Mouse (Mus musculus) hindbrain, embryonic 10.5 days (tissue): ENCODE results near the gene Cnpy2. TPM values are rescaled to one million over a fixed set of nuclear protein-coding genes. Genes with fewer than 3 reads are reported as not detected.

Experiments
- DNase-seq: peaks from one replicate; pipeline ENCODE4 v3.0.0-alpha.2; 2017; ENCODE audit warnings: low spot score
- H3K27ac ChIP-seq: fragments of 300-500 bp; sonication (generic); 2 replicates; pipeline ENCODE4 v1.5.1; 2016; ENCODE audit warnings: mild to moderate bottlenecking, moderate library complexity
- H3K27me3 ChIP-seq: fragments of 300-500 bp; sonication (generic); 2 replicates; pipeline ENCODE4 v1.6.1; 2016; ENCODE audit warnings: mild to moderate bottlenecking; ENCODE audit not compliant: poor library complexity, insufficient read depth, severe bottlenecking
- H3K36me3 ChIP-seq: fragments of 300-500 bp; sonication (generic); 2 replicates; pipeline ENCODE4 v1.6.1; 2016; ENCODE audit warnings: mild to moderate bottlenecking, moderate library complexity
- H3K4me1 ChIP-seq: fragments of 300-500 bp; sonication (generic); replicated peaks from 2 replicates; pipeline ENCODE4 v1.6.1; 2016; ENCODE audit warnings: mild to moderate bottlenecking
- H3K4me3 ChIP-seq: fragments of 300-500 bp; sonication (generic); 2 replicates; pipeline ENCODE4 v1.5.1; 2016; ENCODE audit warnings: mild to moderate bottlenecking, moderate library complexity
- H3K9me3 ChIP-seq: fragments of 300-500 bp; sonication (generic); 2 replicates; pipeline ENCODE4 v1.6.1; 2016; ENCODE audit warnings: mild to moderate bottlenecking, moderate library complexity
- WGBS: fragments of 180-500 bp; shearing (Covaris S2); methylation state at CpG from one replicate; pipeline ENCODE4 v1.1.7; 2016; 5-methylcytosine and 5-hydroxymethylcytosine counted together
- polyA plus RNA-seq: library from polyadenylated mRNA; unstranded; fragments of >200 nt; fragmentation: Nextera tagmentation; extraction: Ambion mirVana; gene quantifications from 2 replicates; pipeline ENCODE4 v1.2.1, GENCODE M21; 2016

Cnpy2 gene
- polyA plus RNA-seq, 1 experiment from 2014 or later: 252 TPM

DNA sequence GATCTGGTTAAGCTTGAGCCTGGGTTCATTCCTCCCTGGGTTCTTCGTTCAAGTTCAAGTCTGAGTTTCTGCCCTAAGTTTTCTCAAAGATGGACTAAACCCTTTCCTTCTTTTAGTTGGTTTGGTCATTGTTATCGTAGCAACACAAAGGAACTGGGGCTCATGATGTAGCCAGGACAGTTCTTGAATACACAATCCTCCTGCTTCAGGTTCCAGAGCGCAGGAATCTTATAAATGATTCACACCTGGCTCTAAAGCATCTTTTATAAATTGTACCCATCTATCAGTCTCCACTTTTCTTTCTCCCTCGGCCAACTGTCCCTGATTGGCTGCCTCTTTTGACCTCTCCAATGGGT, 53.8 kb downstream of the Cnpy2 start:
- no peak for DNase-seq
- Histone ChIP-seq H3K27ac (peak overlapping the region; percentile 98), H3K27me3 (no peaks in the 10 kb centered on the region), H3K36me3 (peaks cover 32% of the 10 kb centered on the region), H3K4me1 (peaks cover 28% of the 10 kb centered on the region), H3K9me3 (no peaks in the 10 kb centered on the region), H3K4me3 (peak overlapping the region; percentile 98)
- WGBS: 49% methylated on average over 4 of the region's 4 CpGs

DNA sequence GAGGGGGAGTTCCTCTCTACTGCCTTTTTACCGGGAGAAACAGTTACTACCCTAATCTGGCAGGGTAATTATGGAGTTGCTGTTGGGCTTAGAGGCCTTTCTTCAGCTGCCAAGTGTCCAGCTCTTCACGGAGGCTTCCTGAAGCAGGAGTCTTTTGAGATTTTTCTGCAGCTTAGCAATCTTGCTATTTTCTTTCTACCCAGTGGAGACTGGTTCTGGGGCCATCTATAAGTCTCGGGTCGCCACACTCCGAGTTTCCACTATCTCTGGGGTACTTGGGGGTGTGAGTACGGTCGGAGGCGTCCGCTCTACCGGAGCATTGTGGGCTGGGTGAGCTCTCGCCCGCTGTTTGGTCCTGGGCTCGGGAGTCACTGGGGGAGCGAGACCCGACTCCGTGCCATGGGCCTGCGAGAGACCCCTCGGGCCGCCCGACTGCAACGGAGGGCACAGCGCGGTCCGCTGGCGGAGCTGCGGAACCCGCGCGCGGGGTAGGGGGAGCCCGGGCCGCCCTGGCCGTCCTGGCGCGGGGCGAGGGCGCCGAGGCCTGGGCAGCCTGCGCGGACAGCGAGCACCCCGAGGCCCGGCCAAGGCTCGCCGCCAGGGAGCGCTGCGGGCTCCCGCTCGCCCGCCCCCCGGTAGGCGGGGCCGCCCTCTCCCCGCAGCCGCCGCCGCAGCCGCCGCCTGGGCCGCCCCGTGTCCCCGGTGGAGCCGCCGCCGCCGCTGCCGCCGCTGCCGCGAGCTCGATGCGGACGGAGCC, 54.4 kb downstream of the Cnpy2 start, which contains the start of gene Ankrd52:
Gene Ankrd52, plus strand, starts transcription at position 661 of the 757 bp plus-strand sequence.
- Histone ChIP-seq H3K4me1 (peaks cover 28% of the 10 kb centered on the region), H3K27me3 (no peaks in the 10 kb centered on the region), H3K27ac (peak within 1 kb of the TSS; percentile 98), H3K9me3 (no peaks in the 10 kb centered on the region), H3K36me3 (peaks cover 37% of the 10 kb centered on the region), H3K4me3 (peak within 1 kb of the TSS; percentile 98)
- under 1% methylated on average over 72 of the region's 73 CpGs for WGBS
- peak; percentile 84 for DNase-seq

Other genes starting within 250 kb of the Cnpy2 start
- 2,236 and 2,265 TPM in 2 replicates for gene Atp5b, start 239.2 kb upstream of the Cnpy2 start, polyA plus RNA-seq
- 16.2 and 17.0 TPM in 2 replicates for gene Baz2a, start 230.9 kb upstream of the Cnpy2 start, polyA plus RNA-seq
- gene Rbms2, start 142.2 kb upstream of the Cnpy2 start, polyA plus RNA-seq: 25.7 and 28.6 TPM in 2 replicates
- gene Gls2, start 128.0 kb upstream of the Cnpy2 start, polyA plus RNA-seq: 0.57 and 0.93 TPM in 2 replicates
- gene Spryd4, start 110.7 kb upstream of the Cnpy2 start, polyA plus RNA-seq: 27.3 and 27.5 TPM in 2 replicates
- 0.22 and 0.24 TPM in 2 replicates for gene Mip, start 96.6 kb upstream of the Cnpy2 start, polyA plus RNA-seq
- gene Timeless, start 90.4 kb upstream of the Cnpy2 start, polyA plus RNA-seq: 65.9 and 89.7 TPM in 2 replicates
- 0.54 and 0.56 TPM in 2 replicates for gene Apon, start 68.4 kb upstream of the Cnpy2 start, polyA plus RNA-seq
- gene Apof, start 53.8 kb upstream of the Cnpy2 start, polyA plus RNA-seq: not detected in 2 replicates
- gene Stat2, start 51.9 kb upstream of the Cnpy2 start, polyA plus RNA-seq: 14.6 and 19.3 TPM in 2 replicates
- gene Il23a, start 23.7 kb upstream of the Cnpy2 start, polyA plus RNA-seq: not detected in 2 replicates
- gene Pan2, start 19.1 kb upstream of the Cnpy2 start, polyA plus RNA-seq: 42.5 and 43.7 TPM in 2 replicates
- 231 and 232 TPM in 2 replicates for gene Cs, start 15.3 kb downstream of the Cnpy2 start, polyA plus RNA-seq
- gene Coq10a, start 46.5 kb downstream of the Cnpy2 start, polyA plus RNA-seq: 14.5 and 21.6 TPM in 2 replicates
- gene Ankrd52, start 54.7 kb downstream of the Cnpy2 start, polyA plus RNA-seq: 9.6 and 10.3 TPM in 2 replicates
- 0.55 TPM in 1 of 2 replicates, not detected in the other for gene Slc39a5, start 78.8 kb downstream of the Cnpy2 start, polyA plus RNA-seq
- gene Nabp2, start 89.0 kb downstream of the Cnpy2 start, polyA plus RNA-seq: 144 and 147 TPM in 2 replicates
- 46.7 and 48.0 TPM in 2 replicates for gene Rnf41, start 89.2 kb downstream of the Cnpy2 start, polyA plus RNA-seq
- 72.2 and 106 TPM in 2 replicates for gene Smarcc2, start 136.8 kb downstream of the Cnpy2 start, polyA plus RNA-seq
- 866 and 958 TPM in 2 replicates for gene Myl6, start 171.7 kb downstream of the Cnpy2 start, polyA plus RNA-seq
- gene Myl6b, start 176.2 kb downstream of the Cnpy2 start, polyA plus RNA-seq: 2.8 TPM in 2 replicates
- 20.2 and 22.0 TPM in 2 replicates for gene Esyt1, start 203.4 kb downstream of the Cnpy2 start, polyA plus RNA-seq
- gene Zc3h10, start 225.3 kb downstream of the Cnpy2 start, polyA plus RNA-seq: 16.9 and 19.9 TPM in 2 replicates
- gene Rpl41, start 226.8 kb downstream of the Cnpy2 start, polyA plus RNA-seq: 2,868 and 3,332 TPM in 2 replicates
- gene Pa2g4, start 243.5 kb downstream of the Cnpy2 start, polyA plus RNA-seq: 205 and 257 TPM in 2 replicates